Mouse (Mus musculus): ENCODE measurements at regions not wholly inside any gene's neighbourhood (a gene's known extent, or its start where the extent isn't known, plus 50 kb on each side); places are given as distances from the start of the nearest gene placed in this dataset.
"Not testable (repeated sequence)": the region's sequence is repeated elsewhere in the genome, so short reads cannot be mapped to it uniquely, and the experiment has no call there.

- peak; percentile 37 for DNase-seq (ENCODE audit: low spot score)
- H3K4me1 ChIP-seq; H3K36me3 ChIP-seq (replicated peaks); H3K27ac ChIP-seq (replicated peaks); H3K27me3 ChIP-seq (replicated peaks; ENCODE audit: low read depth, poor library complexity, severe bottlenecking); H3K9me3 ChIP-seq; H3K4me3 ChIP-seq: not testable (repeated sequence)
- 52% methylated on average over 6 of the region's 6 CpGs for WGBS
Observed at GRCm38 (mm10) chr1:83811162-83811561, 403.2 kb upstream of the Sphkap start.

- 89% methylated on average over 6 of the region's 6 CpGs for WGBS
- H3K27ac ChIP-seq (replicated peaks), result no peak overlapping the region
- H3K36me3 ChIP-seq (replicated peaks), result no peaks in the 10 kb centered on the region
- H3K4me3 ChIP-seq, result no peak overlapping the region
- H3K4me1 ChIP-seq, result no peaks in the 10 kb centered on the region
- no peak for DNase-seq (ENCODE audit: low spot score)
- H3K9me3 ChIP-seq, result no peaks in the 10 kb centered on the region
- no peaks in the 10 kb centered on the region for H3K27me3 ChIP-seq (replicated peaks; ENCODE audit: low read depth, poor library complexity, severe bottlenecking)
Observed at GRCm38 (mm10) chr1:83808432-83808831, 400.4 kb upstream of the Sphkap start.

GRCm38 (mm10) chr1:83803345-83804041 lies 395.5 kb upstream of the Sphkap start:
- Histone ChIP-seq H3K4me1 (no peaks in the 10 kb centered on the region), H3K27me3 (replicated peaks; ENCODE audit: low read depth, poor library complexity, severe bottlenecking) (no peaks in the 10 kb centered on the region), H3K4me3 (no peak overlapping the region), H3K27ac (replicated peaks) (no peak overlapping the region), H3K36me3 (replicated peaks) (no peaks in the 10 kb centered on the region), H3K9me3 (no peaks in the 10 kb centered on the region)
- DNase-seq (ENCODE audit: low spot score), result no peak
- WGBS, result 90% methylated on average over 2 of the region's 2 CpGs

GRCm38 (mm10) chr1:83801759-83802158 lies 393.8 kb upstream of the Sphkap start:
- Histone ChIP-seq H3K27me3 (replicated peaks; ENCODE audit: low read depth, poor library complexity, severe bottlenecking) (no peaks in the 10 kb centered on the region), H3K36me3 (replicated peaks) (no peaks in the 10 kb centered on the region), H3K4me3 (no peak overlapping the region), H3K4me1 (no peaks in the 10 kb centered on the region), H3K9me3 (no peaks in the 10 kb centered on the region), H3K27ac (replicated peaks) (no peak overlapping the region)
- DNase-seq (ENCODE audit: low spot score), result no peak

- no peak overlapping the region for H3K27ac ChIP-seq (replicated peaks)
Observed at GRCm38 (mm10) chr1:83796961-83797891, 389.2 kb upstream of the Sphkap start.

GRCm38 (mm10) chr1:83777151-83777550 lies 369.2 kb upstream of the Sphkap start:
- Histone ChIP-seq H3K27ac (replicated peaks) (no peak overlapping the region), H3K4me3 (no peak overlapping the region), H3K36me3 (replicated peaks) (no peaks in the 10 kb centered on the region), H3K4me1 (no peaks in the 10 kb centered on the region), H3K9me3 (no peaks in the 10 kb centered on the region), H3K27me3 (replicated peaks; ENCODE audit: low read depth, poor library complexity, severe bottlenecking) (no peaks in the 10 kb centered on the region)
- no peak for DNase-seq (ENCODE audit: low spot score)
- WGBS, result 79% methylated on average over 1 of the region's 1 CpGs

More at GRCm38 (mm10) chr1:83796961-83797891, 389.2 kb upstream of the Sphkap start:
- Histone ChIP-seq H3K4me1 (no peaks in the 10 kb centered on the region), H3K4me3 (no peak overlapping the region), H3K9me3 (no peaks in the 10 kb centered on the region), H3K36me3 (replicated peaks) (no peaks in the 10 kb centered on the region), H3K27me3 (replicated peaks; ENCODE audit: low read depth, poor library complexity, severe bottlenecking) (no peaks in the 10 kb centered on the region)
- DNase-seq (ENCODE audit: low spot score), result peak; percentile 9
- 72% methylated on average over 7 of the region's 7 CpGs for WGBS

GRCm38 (mm10) chr1:83771160-83771559 lies 363.2 kb upstream of the Sphkap start:
- Histone ChIP-seq H3K9me3 (no peaks in the 10 kb centered on the region), H3K27me3 (replicated peaks; ENCODE audit: low read depth, poor library complexity, severe bottlenecking) (no peaks in the 10 kb centered on the region), H3K4me3 (no peak overlapping the region), H3K36me3 (replicated peaks) (no peaks in the 10 kb centered on the region), H3K4me1 (no peaks in the 10 kb centered on the region), H3K27ac (replicated peaks) (no peak overlapping the region)
- WGBS, result 77% methylated on average over 3 of the region's 3 CpGs
- DNase-seq (ENCODE audit: low spot score), result no peak

GRCm38 (mm10) chr1:83761499-83761898 lies 353.5 kb upstream of the Sphkap start:
- Histone ChIP-seq H3K36me3 (replicated peaks) (no peaks in the 10 kb centered on the region), H3K27ac (replicated peaks) (no peak overlapping the region), H3K27me3 (replicated peaks; ENCODE audit: low read depth, poor library complexity, severe bottlenecking) (no peaks in the 10 kb centered on the region), H3K4me3 (no peak overlapping the region), H3K4me1 (no peaks in the 10 kb centered on the region), H3K9me3 (no peaks in the 10 kb centered on the region)
- no peak for DNase-seq (ENCODE audit: low spot score)
- 78% methylated on average over 4 of the region's 4 CpGs for WGBS

- H3K36me3 ChIP-seq (replicated peaks), result no peaks in the 10 kb centered on the region
- no peaks in the 10 kb centered on the region for H3K9me3 ChIP-seq
- no peak overlapping the region for H3K4me3 ChIP-seq
- DNase-seq (ENCODE audit: low spot score), result no peak
- H3K4me1 ChIP-seq, result no peaks in the 10 kb centered on the region
- no peak overlapping the region for H3K27ac ChIP-seq (replicated peaks)
- H3K27me3 ChIP-seq (replicated peaks; ENCODE audit: low read depth, poor library complexity, severe bottlenecking), result no peaks in the 10 kb centered on the region
Observed at GRCm38 (mm10) chr1:83756866-83757265, 348.9 kb upstream of the Sphkap start.

- Histone ChIP-seq H3K4me1 (no peaks in the 10 kb centered on the region), H3K36me3 (replicated peaks) (no peaks in the 10 kb centered on the region), H3K27ac (replicated peaks) (no peak overlapping the region), H3K27me3 (replicated peaks; ENCODE audit: low read depth, poor library complexity, severe bottlenecking) (no peaks in the 10 kb centered on the region), H3K4me3 (no peak overlapping the region), H3K9me3 (no peaks in the 10 kb centered on the region)
- 88% methylated on average over 1 of the region's 1 CpGs for WGBS
- no peak for DNase-seq (ENCODE audit: low spot score)
Observed at GRCm38 (mm10) chr1:83755336-83755735, 347.3 kb upstream of the Sphkap start.

- Histone ChIP-seq H3K27ac (replicated peaks) (no peak overlapping the region), H3K36me3 (replicated peaks) (no peaks in the 10 kb centered on the region), H3K27me3 (replicated peaks; ENCODE audit: low read depth, poor library complexity, severe bottlenecking) (no peaks in the 10 kb centered on the region), H3K9me3 (no peaks in the 10 kb centered on the region), H3K4me1 (no peaks in the 10 kb centered on the region), H3K4me3 (no peak overlapping the region)
- WGBS, result 63% methylated on average over 4 of the region's 4 CpGs
- DNase-seq (ENCODE audit: low spot score), result no peak
Observed at GRCm38 (mm10) chr1:83752976-83753375, 345.0 kb upstream of the Sphkap start.

- Histone ChIP-seq H3K4me1 (no peaks in the 10 kb centered on the region), H3K4me3 (no peak overlapping the region), H3K27me3 (replicated peaks; ENCODE audit: low read depth, poor library complexity, severe bottlenecking) (no peaks in the 10 kb centered on the region), H3K27ac (replicated peaks) (no peak overlapping the region), H3K36me3 (replicated peaks) (no peaks in the 10 kb centered on the region), H3K9me3 (no peaks in the 10 kb centered on the region)
- no peak for DNase-seq (ENCODE audit: low spot score)
- 65% methylated on average over 4 of the region's 4 CpGs for WGBS
Observed at GRCm38 (mm10) chr1:83748974-83749373, 341.0 kb upstream of the Sphkap start.

- H3K9me3 ChIP-seq, result no peaks in the 10 kb centered on the region
- H3K4me3 ChIP-seq, result no peak overlapping the region
- no peaks in the 10 kb centered on the region for H3K27me3 ChIP-seq (replicated peaks; ENCODE audit: low read depth, poor library complexity, severe bottlenecking)
- DNase-seq (ENCODE audit: low spot score), result no peak
- H3K36me3 ChIP-seq (replicated peaks), result no peaks in the 10 kb centered on the region
- no peak overlapping the region for H3K27ac ChIP-seq (replicated peaks)
- whole genome bisulfite sequencing, result 69% methylated on average over 3 of the region's 3 CpGs
- H3K4me1 ChIP-seq, result no peaks in the 10 kb centered on the region
Observed at GRCm38 (mm10) chr1:83748061-83748460, 340.1 kb upstream of the Sphkap start.

Measured in embryonic facial prominence, embryonic 10.5 days (tissue).